Mouse (Mus musculus) adrenal gland, postnatal 0 days (tissue): Measurements from ENCODE around the gene Amy2a4. TPM values are rescaled to one million over a fixed set of nuclear protein-coding genes. Genes with fewer than 3 reads are reported as not detected.

Experiments
- polyA plus RNA-seq: library from polyadenylated mRNA; unstranded; fragments of >200 nt; fragmentation: Nextera tagmentation; extraction: Ambion mirVana; gene quantifications from 2 replicates; pipeline ENCODE4 v1.2.1, GENCODE M21; 2015

Gene Amy2a4
- 0.03 and 0.04 TPM in 2 replicates for polyA plus RNA-seq

DNA sequence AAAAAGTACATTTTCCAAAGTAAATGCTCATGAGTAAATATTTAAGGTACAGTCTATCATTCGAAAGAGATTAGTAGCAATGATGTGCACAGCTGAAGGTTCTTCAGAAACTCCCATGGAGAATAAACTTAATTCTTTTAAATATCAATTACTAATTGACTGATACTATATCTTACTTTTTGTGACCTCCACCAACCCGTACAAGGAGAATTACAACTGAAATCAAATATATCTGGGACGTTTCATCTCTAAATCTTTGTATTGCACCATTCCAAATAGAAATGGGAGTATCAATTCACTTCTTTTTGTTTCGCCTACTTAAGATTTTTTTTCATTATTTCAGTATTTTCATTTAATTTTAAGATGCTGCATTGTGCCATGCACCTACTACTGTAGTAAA lies at the start of gene Amy2a4:
Gene Amy2a4, minus strand, starts transcription at position 101 of the 400 bp plus-strand sequence.

DNA sequence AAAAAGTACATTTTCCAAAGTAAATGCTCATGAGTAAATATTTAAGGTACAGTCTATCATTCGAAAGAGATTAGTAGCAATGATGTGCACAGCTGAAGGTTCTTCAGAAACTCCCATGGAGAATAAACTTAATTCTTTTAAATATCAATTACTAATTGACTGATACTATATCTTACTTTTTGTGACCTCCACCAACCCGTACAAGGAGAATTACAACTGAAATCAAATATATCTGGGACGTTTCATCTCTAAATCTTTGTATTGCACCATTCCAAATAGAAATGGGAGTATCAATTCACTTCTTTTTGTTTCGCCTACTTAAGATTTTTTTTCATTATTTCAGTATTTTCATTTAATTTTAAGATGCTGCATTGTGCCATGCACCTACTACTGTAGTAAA lies 32.7 kb upstream of the Amy2a4 start, which contains the start of gene Amy2a3:
Gene Amy2a3, minus strand, starts transcription at position 101 of the 400 bp plus-strand sequence.

DNA sequence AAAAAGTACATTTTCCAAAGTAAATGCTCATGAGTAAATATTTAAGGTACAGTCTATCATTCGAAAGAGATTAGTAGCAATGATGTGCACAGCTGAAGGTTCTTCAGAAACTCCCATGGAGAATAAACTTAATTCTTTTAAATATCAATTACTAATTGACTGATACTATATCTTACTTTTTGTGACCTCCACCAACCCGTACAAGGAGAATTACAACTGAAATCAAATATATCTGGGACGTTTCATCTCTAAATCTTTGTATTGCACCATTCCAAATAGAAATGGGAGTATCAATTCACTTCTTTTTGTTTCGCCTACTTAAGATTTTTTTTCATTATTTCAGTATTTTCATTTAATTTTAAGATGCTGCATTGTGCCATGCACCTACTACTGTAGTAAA lies 32.5 kb downstream of the Amy2a4 start, which contains the start of gene Amy2a5:
Gene Amy2a5, minus strand, starts transcription at position 101 of the 400 bp plus-strand sequence.

Other genes starting within 250 kb of the Amy2a4 start
- 0.48 and 1.5 TPM in 2 replicates for gene Amy2a5, start 32.6 kb downstream of the Amy2a4 start, polyA plus RNA-seq
- 0.03 and 0.04 TPM in 2 replicates for gene Amy2a3, start 32.6 kb upstream of the Amy2a4 start, polyA plus RNA-seq
- 0.03 and 0.04 TPM in 2 replicates for gene Amy2a2, start 65.2 kb upstream of the Amy2a4 start, polyA plus RNA-seq
- 0.19 and 1.3 TPM in 2 replicates for gene Amy2a1, start 241.0 kb upstream of the Amy2a4 start, polyA plus RNA-seq